19 mouse cellular contexts compared by ENCODE assay signal in genomic region chr12:69331187-69331586, GRCm38 (mm10). TPM values are rescaled to one million over a fixed set of nuclear protein-coding genes. Genes with fewer than 3 reads are reported as not detected.
A peak's percentile ranks its signal among the peaks of the same experiment; 100 is the strongest.
DNase-seq lines count a peak whose midpoint lies in the region; ATAC-seq lines count a peak whose summit lies in the region.
"Had no signal": no experiment of that assay in that cellular context is flagged by ENCODE, and none has a peak within 500 bp of the region (broad histone marks: within the 10 kb centered on the region; RNA-seq: fewer than 3 reads in every experiment).

No protein-coding gene starts in this region.

- DNase-seq in 416B (ENCODE audit: low read depth), result peak; percentile 61
- peak; percentile 20 for DNase-seq in NIH3T3 (ENCODE audit: low read depth)
- DNase-seq in natural killer cell, adult 2 months (ENCODE audit: low spot score in 2 of 2), result no peak
- DNase-seq in layer of hippocampus, adult 8-10 months (ENCODE audit: low spot score in 2 of 2), result no peak
- no peak for DNase-seq in kidney, postnatal 36 days
- DNase-seq: adrenal gland, adult 8-10 months; cerebellum, adult 11-12 months; cerebellum, adult 9-11 months; gastrocnemius, postnatal 25 days; heart, postnatal 14 days; kidney, adult 18-20 months; kidney, postnatal 4 days; layer of hippocampus, adult 9-11 months; thymus, adult 2 months; thymus, postnatal 36 days had no signal

- peak; percentile 99 for ATAC-seq in granulocyte monocyte progenitor cell, adult 5-6 weeks (replicated peaks; ENCODE audit: poor library complexity, severe bottlenecking)
- peak; percentile 91 for ATAC-seq in megakaryocyte progenitor cell, adult 5-6 weeks (replicated peaks; ENCODE audit: poor library complexity)
- ATAC-seq: inflammation-experienced regulatory T-cells, adult 6 months; midbrain, embryonic 15.5 days had no signal

RNA-seq across cellular contexts. Expression of gene Nemf, which starts 25.8 kb away (rescaled TPM):
- 51.7 and 51.9 TPM in 2 replicates for total RNA-seq in granulocyte monocyte progenitor cell, adult 5-6 weeks (2014; fragmentation: Nextera tagmentation)
- total RNA-seq in granulocyte monocyte progenitor cell, adult 5-6 weeks (2017), result 119 and 139 TPM in 2 replicates
- 62.7 and 76.9 TPM in 2 replicates for total RNA-seq in megakaryocyte progenitor cell, adult 5-6 weeks (2015)
- 80.0 and 130 TPM in 2 replicates for total RNA-seq in megakaryocyte progenitor cell, adult 5-6 weeks (2017)
- total RNA-seq in layer of hippocampus, adult 8-10 months (2022), result 10 to 100 TPM; 47.0 to 54.0 (median 50.5) TPM

RNA-seq across cellular contexts. Expression of gene Klhdc2, which starts 34.7 kb away (rescaled TPM):
- total RNA-seq in granulocyte monocyte progenitor cell, adult 5-6 weeks (2014; fragmentation: Nextera tagmentation), result 42.4 and 48.7 TPM in 2 replicates
- 47.5 and 68.9 TPM in 2 replicates for total RNA-seq in granulocyte monocyte progenitor cell, adult 5-6 weeks (2017)
- total RNA-seq in megakaryocyte progenitor cell, adult 5-6 weeks (2015), result 61.9 and 66.9 TPM in 2 replicates
- 55.0 and 64.9 TPM in 2 replicates for total RNA-seq in megakaryocyte progenitor cell, adult 5-6 weeks (2017)
- total RNA-seq in layer of hippocampus, adult 8-10 months (2022), result 100 to 1,000 TPM; 121 to 127 (median 123) TPM

RNA-seq across cellular contexts. Expression of gene Arf6, which starts 40.8 kb away (rescaled TPM):
- total RNA-seq in granulocyte monocyte progenitor cell, adult 5-6 weeks (2014; fragmentation: Nextera tagmentation), result 84.7 and 85.7 TPM in 2 replicates
- total RNA-seq in granulocyte monocyte progenitor cell, adult 5-6 weeks (2017), result 148 and 154 TPM in 2 replicates
- 89.6 and 90.6 TPM in 2 replicates for total RNA-seq in megakaryocyte progenitor cell, adult 5-6 weeks (2015)
- 145 and 148 TPM in 2 replicates for total RNA-seq in megakaryocyte progenitor cell, adult 5-6 weeks (2017)
- 10 to 100 TPM; 38.7 to 56.0 (median 49.2) TPM for total RNA-seq in layer of hippocampus, adult 8-10 months (2022)

RNA-seq across cellular contexts. Expression of gene Gm9887, which starts 41.1 kb away (rescaled TPM):
- not detected in 2 replicates for total RNA-seq in granulocyte monocyte progenitor cell, adult 5-6 weeks (2014; fragmentation: Nextera tagmentation)
- total RNA-seq in granulocyte monocyte progenitor cell, adult 5-6 weeks (2017), result not detected in 2 replicates
- total RNA-seq in megakaryocyte progenitor cell, adult 5-6 weeks (2015), result not detected in 2 replicates
- 1.5 TPM in 1 of 2 replicates, not detected in the other for total RNA-seq in megakaryocyte progenitor cell, adult 5-6 weeks (2017)
- 1 to 10 TPM in 1 of 4 experiments, under 1 TPM in 1, not detected in 2; 0.98 to 1.9 TPM for total RNA-seq in layer of hippocampus, adult 8-10 months (2022)
- total RNA-seq: gastrocnemius, postnatal 25 days had no signal

Comparison
In these comparisons a context has a peak if more than half of its experiments do, and no peak if none do; other contexts are left out.
1. DNase-seq: peak in 416B (single experiment) and NIH3T3 (single experiment); none in natural killer cell, adult 2 months (0 of 2), layer of hippocampus, adult 8-10 months (0 of 2) and kidney, postnatal 36 days (0 of 2).